Mouse (Mus musculus): Measurements from ENCODE around the gene Slc12a5.

DNA sequence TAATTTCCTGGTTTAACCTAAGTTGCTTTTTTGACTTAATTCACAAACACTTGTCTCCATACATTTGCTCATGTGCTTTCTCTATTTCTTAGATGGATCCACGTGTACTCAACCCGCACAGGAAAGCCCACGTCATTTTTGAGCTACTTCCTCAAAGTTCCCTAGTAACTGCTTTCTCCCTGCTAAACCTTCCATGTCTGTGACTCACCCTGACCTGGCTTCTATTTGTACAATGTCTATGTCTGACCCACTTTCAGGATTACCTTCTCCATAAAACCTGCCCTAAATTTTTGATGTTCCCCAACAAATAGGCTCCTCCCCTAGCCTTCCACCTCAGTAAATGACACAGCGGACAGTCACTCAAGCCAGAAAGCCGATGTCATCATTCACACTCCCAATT, 54.3 kb downstream of the Slc12a5 start:
- TF ChIP-seq CTCF (IDR thresholded peaks at IDR 0.05; ENCODE audit: borderline replicate concordance, insufficient read depth, low read depth, low read length) (no peak), POLR2A (IDR thresholded peaks at IDR 0.05; ENCODE audit: borderline replicate concordance, insufficient read depth, low read length) (no peak)

Measured in cerebellum, adult 2 months (tissue).